Mouse (Mus musculus) T-helper 17 cell (primary cell): Measurements from ENCODE around the gene Irx5.

Source experiments
- in situ Hi-C, 2 experiments: fragments of 300-600 bp; cut with MboI, MseI; formaldehyde crosslinking; loops; 1 replicate in 1 of 2; 2 replicates in 1 of 2; pipeline ENCODE4 v1.15.1; 2025; ENCODE audit warnings: high pct_unique_total_duplicates in 2 of 2

Irx5 gene

GRCm38 (mm10) chr8:92357398-92357981 is at the start of gene Irx5:
Gene Irx5, plus strand, starts transcription at chr8:92357625.
- in situ Hi-C loops = loop anchor here in 1 of 2 experiments (25.0 kb wide), 2 partner anchors 970 to 1545 kb away; partner anchors contain the start of gene Gm19935

GRCm38 (mm10) chr8:92312178-92312577 is 45.2 kb upstream of the Irx5 start:
- in situ Hi-C loops = loop anchor here in 1 of 2 experiments (10.0 kb wide), 1 partner anchor 613 kb away; no protein-coding TSS in a partner anchor

GRCm38 (mm10) chr8:92313707-92314106 is 43.7 kb upstream of the Irx5 start:
- in situ Hi-C loops = loop anchor here in 1 of 2 experiments (10.0 kb wide), 1 partner anchor 611 kb away; no protein-coding TSS in a partner anchor

- in situ Hi-C loops = loop anchor here in 1 of 2 experiments (10.0 kb wide), 1 partner anchor 849 kb away; no protein-coding TSS in a partner anchor
Measured at GRCm38 (mm10) chr8:92323751-92324150, 33.7 kb upstream of the Irx5 start.

GRCm38 (mm10) chr8:92327176-92327575 is 30.2 kb upstream of the Irx5 start:
- in situ Hi-C loops = loop anchor here (10.0 to 25.0 kb wide), 3 partner anchors 852 to 1985 kb away; partner anchors contain the start of gene Aktip (in 1 of the 2)

GRCm38 (mm10) chr8:92329273-92329672 is 28.2 kb upstream of the Irx5 start:
- in situ Hi-C loops = loop anchor here (10.0 to 25.0 kb wide), 3 partner anchors 854 to 1983 kb away; partner anchors contain the start of gene Aktip (in 1 of the 2)

- in situ Hi-C loops = loop anchor here (25.0 kb wide), 2 partner anchors 1145 to 1980 kb away; partner anchors contain the start of gene Aktip (in 1 of the 2)
Measured at GRCm38 (mm10) chr8:92331811-92332210, 25.6 kb upstream of the Irx5 start.

- in situ Hi-C loops = loop anchor here (25.0 kb wide), 2 partner anchors 1146 to 1979 kb away; partner anchors contain the start of gene Aktip (in 1 of the 2)
Measured at GRCm38 (mm10) chr8:92333406-92333805, 24.0 kb upstream of the Irx5 start.

GRCm38 (mm10) chr8:92335079-92335478 is 22.3 kb upstream of the Irx5 start:
- in situ Hi-C loops = loop anchor here (25.0 kb wide), 2 partner anchors 1148 to 1977 kb away; partner anchors contain the start of gene Aktip (in 1 of the 2)

GRCm38 (mm10) chr8:92336041-92336440 is 21.4 kb upstream of the Irx5 start:
- in situ Hi-C loops = loop anchor here (25.0 kb wide), 2 partner anchors 1149 to 1976 kb away; partner anchors contain the start of gene Aktip (in 1 of the 2)

GRCm38 (mm10) chr8:92343544-92343943 is 13.9 kb upstream of the Irx5 start:
- in situ Hi-C loops = loop anchor here (25.0 kb wide), 2 partner anchors 1156 to 1969 kb away; partner anchors contain the start of gene Aktip (in 1 of the 2)

GRCm38 (mm10) chr8:92349898-92350486 is 7.4 kb upstream of the Irx5 start:
- in situ Hi-C loops = loop anchor here (25.0 kb wide), 4 partner anchors 963 to 1962 kb away; partner anchors contain the start of genes Aktip (in 1 of the 2) and Gm19935 (in 1 of the 2)

- in situ Hi-C loops = loop anchor here in 1 of 2 experiments (25.0 kb wide), 2 partner anchors 966 to 1541 kb away; partner anchors contain the start of gene Gm19935
Measured at GRCm38 (mm10) chr8:92353405-92353804, 4.0 kb upstream of the Irx5 start.

- in situ Hi-C loops = loop anchor here in 1 of 2 experiments (25.0 kb wide), 2 partner anchors 968 to 1543 kb away; partner anchors contain the start of gene Gm19935
Measured at GRCm38 (mm10) chr8:92354536-92355482, 2.6 kb upstream of the Irx5 start.

- in situ Hi-C loops = loop anchor here in 1 of 2 experiments (25.0 kb wide), 2 partner anchors 969 to 1544 kb away; partner anchors contain the start of gene Gm19935
Measured at GRCm38 (mm10) chr8:92355701-92356612, 1.5 kb upstream of the Irx5 start.

- in situ Hi-C loops = loop anchor here in 1 of 2 experiments (25.0 kb wide), 2 partner anchors 969 to 1544 kb away; partner anchors contain the start of gene Gm19935
Measured at GRCm38 (mm10) chr8:92356613-92357375, 631 bp upstream of the Irx5 start.

- in situ Hi-C loops = loop anchor here in 1 of 2 experiments (25.0 kb wide), 2 partner anchors 971 to 1546 kb away; partner anchors contain the start of gene Gm19935
Measured at GRCm38 (mm10) chr8:92358141-92358999, 945 bp downstream of the Irx5 start.
